15 mouse cellular contexts compared by ENCODE assay signal in the genomic region with DNA sequence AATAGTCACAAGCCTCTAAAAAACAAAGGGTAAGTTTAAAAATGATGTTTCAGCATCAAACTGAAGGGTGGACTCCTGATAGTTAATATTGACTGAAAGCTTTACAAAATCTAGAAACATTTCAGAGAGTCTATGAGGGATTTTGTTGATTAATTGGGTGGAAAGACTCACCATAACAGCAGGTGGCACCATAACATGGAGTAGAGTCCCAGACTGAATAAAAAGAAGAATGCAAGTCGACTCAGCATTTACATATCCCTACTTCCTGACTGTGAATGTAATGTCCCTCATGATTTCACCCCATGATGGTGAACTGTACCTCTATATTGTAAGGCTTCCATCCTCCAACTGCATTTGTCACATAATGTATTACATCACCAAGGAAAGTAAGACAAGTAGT. TPM values are rescaled to one million over a fixed set of nuclear protein-coding genes. Genes with fewer than 3 reads are reported as not detected.
DNase-seq lines count a peak whose midpoint lies in the region; ATAC-seq and TF ChIP-seq lines count a peak whose summit lies in the region.
"Had no signal": no experiment of that assay in that cellular context is flagged by ENCODE, and none has a peak within 500 bp of the region (broad histone marks: within the 10 kb centered on the region; RNA-seq: fewer than 3 reads in every experiment).

No protein-coding gene starts in this region.

- DNase-seq in forebrain, postnatal 0 days: peak; percentile 20
- DNase-seq in forebrain, embryonic 10.5 days (ENCODE audit: extremely low spot score, low spot score): no peak
- DNase-seq in lung, embryonic 14.5 days: peak; percentile 10
- DNase-seq in lung, postnatal 4 days: no peak
- no peak for DNase-seq in adrenal gland, postnatal 25 days
- no peak for DNase-seq in cerebellum, adult 8-10 months
- DNase-seq: gastrocnemius, postnatal 36 days; layer of hippocampus, adult 9-11 months; spleen, adult 18-20 months had no signal

- H3K9me3 ChIP-seq in forebrain, postnatal 0 days (ENCODE audit: low read length): no peaks in the 10 kb centered on the region
- H3K9me3 ChIP-seq in forebrain, embryonic 10.5 days: no peaks in the 10 kb centered on the region
- no peaks in the 10 kb centered on the region for H3K9me3 ChIP-seq in lung, embryonic 14.5 days (ENCODE audit: low read depth, low read length)
- H3K9me3 ChIP-seq: forebrain, embryonic 12.5 days; limb, embryonic 12.5 days had no signal

- H3K4me2 ChIP-seq in forebrain, postnatal 0 days (ENCODE audit: low read depth): no peak overlapping the region
- no peak overlapping the region for H3K4me2 ChIP-seq in lung, embryonic 14.5 days
- H3K4me2 ChIP-seq: forebrain, embryonic 12.5 days; limb, embryonic 12.5 days had no signal

- ATAC-seq in forebrain, postnatal 0 days: no peak
- ATAC-seq in lung, embryonic 14.5 days (ENCODE audit: insufficient read depth): no peak
- ATAC-seq in CD4-positive, CD25-positive, alpha-beta regulatory T cell, adult 4 months: peak; percentile 43
- 0 out of 2 replicates have a peak, but pooled peaks have one; percentile 52 for ATAC-seq in megakaryocyte-erythroid progenitor cell, adult 5-6 weeks (replicated peaks; ENCODE audit: low FRiP score, low TSS enrichment, poor library complexity, severe bottlenecking)
- ATAC-seq: intestine, embryonic 16.5 days had no signal

- H3K27ac ChIP-seq in forebrain, postnatal 0 days (ENCODE audit: low read depth, low read length): no peak overlapping the region
- no peak overlapping the region for H3K27ac ChIP-seq in forebrain, embryonic 10.5 days
- H3K27ac ChIP-seq in lung, embryonic 14.5 days (ENCODE audit: low read depth): no peak overlapping the region
- H3K27ac ChIP-seq: forebrain, embryonic 12.5 days; limb, embryonic 12.5 days had no signal

- no peaks in the 10 kb centered on the region for H3K27me3 ChIP-seq in forebrain, postnatal 0 days (ENCODE audit: insufficient read depth, low read length)
- H3K27me3 ChIP-seq in forebrain, embryonic 10.5 days (ENCODE audit: poor library complexity, severe bottlenecking): no peaks in the 10 kb centered on the region
- H3K27me3 ChIP-seq in lung, embryonic 14.5 days (ENCODE audit: insufficient read depth, low read length): no peaks in the 10 kb centered on the region
- H3K27me3 ChIP-seq: forebrain, embryonic 12.5 days; limb, embryonic 12.5 days had no signal

- peaks cover 28% of the 10 kb centered on the region for H3K36me3 ChIP-seq in forebrain, postnatal 0 days (ENCODE audit: insufficient read depth)
- peaks cover 82% of the 10 kb centered on the region for H3K36me3 ChIP-seq in forebrain, embryonic 10.5 days (replicated peaks)
- peaks cover 51% of the 10 kb centered on the region for H3K36me3 ChIP-seq in lung, embryonic 14.5 days (ENCODE audit: insufficient read depth)

- no peak overlapping the region for H3K4me3 ChIP-seq in forebrain, postnatal 0 days (ENCODE audit: low read depth, low read length)
- H3K4me3 ChIP-seq in forebrain, embryonic 10.5 days: no peak overlapping the region
- H3K4me3 ChIP-seq in lung, embryonic 14.5 days (ENCODE audit: low read depth, low read length): no peak overlapping the region
- H3K4me3 ChIP-seq: forebrain, embryonic 12.5 days; limb, embryonic 12.5 days; myocyte had no signal

- TF ChIP-seq CTCF in forebrain, postnatal 0 days (IDR thresholded peaks at IDR 0.05; ENCODE audit: low read depth): peak; percentile 31
- 0 out of 2 replicates have a peak, but pooled peaks have one; percentile 12 for TF ChIP-seq CTCF in lung, embryonic 14.5 days (IDR thresholded peaks at IDR 0.05; ENCODE audit: low read depth)

- H3K9ac ChIP-seq in forebrain, postnatal 0 days: no peak overlapping the region
- no peak overlapping the region for H3K9ac ChIP-seq in lung, embryonic 14.5 days
- H3K9ac ChIP-seq: forebrain, embryonic 12.5 days; limb, embryonic 12.5 days had no signal

- 40% methylated on average over 1 of the region's 1 CpGs for WGBS in forebrain, postnatal 0 days
- 79% methylated on average over 1 of the region's 1 CpGs for WGBS in forebrain, embryonic 10.5 days
- WGBS in lung, embryonic 14.5 days: 53% methylated on average over 1 of the region's 1 CpGs

- H3K4me1 ChIP-seq in forebrain, postnatal 0 days (ENCODE audit: insufficient read depth): no peaks in the 10 kb centered on the region
- H3K4me1 ChIP-seq in forebrain, embryonic 10.5 days: no peaks in the 10 kb centered on the region
- H3K4me1 ChIP-seq in lung, embryonic 14.5 days (ENCODE audit: insufficient read depth): no peaks in the 10 kb centered on the region
- H3K4me1 ChIP-seq: forebrain, embryonic 12.5 days; limb, embryonic 12.5 days had no signal

RNA-seq across cellular contexts. Expression of a gene that starts 27.2 kb away (rescaled TPM):
- total RNA-seq in forebrain, postnatal 0 days (2014; rRNA removed): 56.9 and 72.4 TPM in 2 replicates
- polyA plus RNA-seq in forebrain, postnatal 0 days (2015; fragmentation: Nextera tagmentation; extraction: Ambion mirVana): 6.7 and 10.6 TPM in 2 replicates
- 17.9 and 20.5 TPM in 2 replicates for polyA plus RNA-seq in forebrain, embryonic 10.5 days (2016; fragmentation: Nextera tagmentation; extraction: Ambion mirVana)
- 16.7 and 16.9 TPM in 2 replicates for polyA plus RNA-seq in lung, embryonic 14.5 days (2014; fragmentation: Nextera tagmentation; extraction: Ambion mirVana)
- 10 to 100 TPM; 24.3 to 27.3 TPM for polyA plus RNA-seq in CD4-positive, CD25-positive, alpha-beta regulatory T cell, adult 4 months (2017; shearing (Covaris generic))
- total RNA-seq in megakaryocyte-erythroid progenitor cell, adult 5-6 weeks (2014; fragmentation: Nextera tagmentation): 37.6 and 40.7 TPM in 2 replicates
- 23.6 and 33.5 TPM in 2 replicates for total RNA-seq in megakaryocyte-erythroid progenitor cell, adult 5-6 weeks (2017)
- total RNA-seq in adrenal gland, postnatal 25 days (2021): 42.5 and 43.8 TPM in 2 replicates

RNA-seq across cellular contexts. Expression of a gene that starts 36.4 kb away (rescaled TPM):
- total RNA-seq in forebrain, postnatal 0 days (2014; rRNA removed): 49.5 and 54.1 TPM in 2 replicates
- polyA plus RNA-seq in forebrain, postnatal 0 days (2015; fragmentation: Nextera tagmentation; extraction: Ambion mirVana): 44.6 and 46.4 TPM in 2 replicates
- 49.5 and 50.8 TPM in 2 replicates for polyA plus RNA-seq in forebrain, embryonic 10.5 days (2016; fragmentation: Nextera tagmentation; extraction: Ambion mirVana)
- 47.1 and 52.5 TPM in 2 replicates for polyA plus RNA-seq in lung, embryonic 14.5 days (2014; fragmentation: Nextera tagmentation; extraction: Ambion mirVana)
- 10 to 100 TPM; 25.3 to 30.9 TPM for polyA plus RNA-seq in CD4-positive, CD25-positive, alpha-beta regulatory T cell, adult 4 months (2017; shearing (Covaris generic))
- 13.3 and 15.0 TPM in 2 replicates for total RNA-seq in megakaryocyte-erythroid progenitor cell, adult 5-6 weeks (2014; fragmentation: Nextera tagmentation)
- 104 and 106 TPM in 2 replicates for total RNA-seq in megakaryocyte-erythroid progenitor cell, adult 5-6 weeks (2017)
- total RNA-seq in adrenal gland, postnatal 25 days (2021): 46.3 and 47.9 TPM in 2 replicates

RNA-seq across cellular contexts. Expression of a gene that starts 47.4 kb away (rescaled TPM):
- 11.8 and 15.7 TPM in 2 replicates for total RNA-seq in forebrain, postnatal 0 days (2014; rRNA removed)
- polyA plus RNA-seq in forebrain, postnatal 0 days (2015; fragmentation: Nextera tagmentation; extraction: Ambion mirVana): 1.3 and 2.1 TPM in 2 replicates
- 9.8 and 11.0 TPM in 2 replicates for polyA plus RNA-seq in forebrain, embryonic 10.5 days (2016; fragmentation: Nextera tagmentation; extraction: Ambion mirVana)
- polyA plus RNA-seq in lung, embryonic 14.5 days (2014; fragmentation: Nextera tagmentation; extraction: Ambion mirVana): 8.7 and 9.1 TPM in 2 replicates
- 1 to 10 TPM; 4.1 to 4.3 TPM for polyA plus RNA-seq in CD4-positive, CD25-positive, alpha-beta regulatory T cell, adult 4 months (2017; shearing (Covaris generic))
- 10.7 and 11.8 TPM in 2 replicates for total RNA-seq in megakaryocyte-erythroid progenitor cell, adult 5-6 weeks (2014; fragmentation: Nextera tagmentation)
- 8.7 and 13.7 TPM in 2 replicates for total RNA-seq in megakaryocyte-erythroid progenitor cell, adult 5-6 weeks (2017)
- total RNA-seq in adrenal gland, postnatal 25 days (2021): 11.4 and 14.5 TPM in 2 replicates

RNA-seq across cellular contexts. Expression of a gene that starts 47.4 kb away (rescaled TPM):
- 43.2 and 54.2 TPM in 2 replicates for total RNA-seq in forebrain, postnatal 0 days (2014; rRNA removed)
- 9.7 and 10.6 TPM in 2 replicates for polyA plus RNA-seq in forebrain, postnatal 0 days (2015; fragmentation: Nextera tagmentation; extraction: Ambion mirVana)
- 6.0 and 6.7 TPM in 2 replicates for polyA plus RNA-seq in forebrain, embryonic 10.5 days (2016; fragmentation: Nextera tagmentation; extraction: Ambion mirVana)
- polyA plus RNA-seq in lung, embryonic 14.5 days (2014; fragmentation: Nextera tagmentation; extraction: Ambion mirVana): 4.0 and 4.3 TPM in 2 replicates
- 1 to 10 TPM; 5.2 to 5.3 TPM for polyA plus RNA-seq in CD4-positive, CD25-positive, alpha-beta regulatory T cell, adult 4 months (2017; shearing (Covaris generic))
- 11.4 and 12.4 TPM in 2 replicates for total RNA-seq in megakaryocyte-erythroid progenitor cell, adult 5-6 weeks (2014; fragmentation: Nextera tagmentation)
- 29.2 and 30.6 TPM in 2 replicates for total RNA-seq in megakaryocyte-erythroid progenitor cell, adult 5-6 weeks (2017)
- total RNA-seq in adrenal gland, postnatal 25 days (2021): 14.1 and 15.8 TPM in 2 replicates

RNA-seq across cellular contexts. Expression of a gene that starts 47.5 kb away (rescaled TPM):
- 92.9 and 99.8 TPM in 2 replicates for total RNA-seq in forebrain, postnatal 0 days (2014; rRNA removed)
- polyA plus RNA-seq in forebrain, postnatal 0 days (2015; fragmentation: Nextera tagmentation; extraction: Ambion mirVana): 35.6 and 46.6 TPM in 2 replicates
- 41.1 and 42.1 TPM in 2 replicates for polyA plus RNA-seq in forebrain, embryonic 10.5 days (2016; fragmentation: Nextera tagmentation; extraction: Ambion mirVana)
- polyA plus RNA-seq in lung, embryonic 14.5 days (2014; fragmentation: Nextera tagmentation; extraction: Ambion mirVana): 50.6 and 52.8 TPM in 2 replicates
- polyA plus RNA-seq in CD4-positive, CD25-positive, alpha-beta regulatory T cell, adult 4 months (2017; shearing (Covaris generic)): 10 to 100 TPM; 42.1 to 56.4 TPM
- 25.0 and 28.0 TPM in 2 replicates for total RNA-seq in megakaryocyte-erythroid progenitor cell, adult 5-6 weeks (2014; fragmentation: Nextera tagmentation)
- total RNA-seq in megakaryocyte-erythroid progenitor cell, adult 5-6 weeks (2017): 39.7 and 49.2 TPM in 2 replicates
- 53.4 and 62.1 TPM in 2 replicates for total RNA-seq in adrenal gland, postnatal 25 days (2021)

Comparison
In these comparisons a context has a peak if more than half of its experiments do, and no peak if none do; other contexts are left out.
1. DNase-seq: peak in forebrain, postnatal 0 days (single experiment) and lung, embryonic 14.5 days (single experiment); none in forebrain, embryonic 10.5 days (single experiment), lung, postnatal 4 days (0 of 2), adrenal gland, postnatal 25 days (single experiment) and cerebellum, adult 8-10 months (single experiment).
2. ATAC-seq: peak in CD4-positive, CD25-positive, alpha-beta regulatory T cell, adult 4 months (single experiment) and megakaryocyte-erythroid progenitor cell, adult 5-6 weeks (single experiment); none in forebrain, postnatal 0 days (single experiment) and lung, embryonic 14.5 days (single experiment).